Comparison of ENCODE assay signal across 8 mouse cellular contexts in genomic region chr11:61417945-61418551, GRCm38 (mm10). TPM values are rescaled to one million over a fixed set of nuclear protein-coding genes. Genes with fewer than 3 reads are reported as not detected.
DNase-seq lines count a peak whose midpoint lies in the region; ATAC-seq and TF ChIP-seq lines count a peak whose summit lies in the region.

No protein-coding gene starts in this region.

- no peak overlapping the region for H3K9ac ChIP-seq in heart, embryonic 11.5 days (ENCODE audit: low read depth, low read length)
- no peak overlapping the region for H3K9ac ChIP-seq in kidney, embryonic 14.5 days (ENCODE audit: low read depth, low read length)
- no peak overlapping the region for H3K9ac ChIP-seq in limb, embryonic 14.5 days (ENCODE audit: low read depth, low read length, severe bottlenecking)

- H3K4me3 ChIP-seq in heart, embryonic 11.5 days (ENCODE audit: low read depth, low read length), result no peak overlapping the region
- H3K4me3 ChIP-seq in kidney, embryonic 14.5 days (ENCODE audit: low read length), result no peak overlapping the region
- no peak overlapping the region for H3K4me3 ChIP-seq in limb, embryonic 14.5 days (replicated peaks; ENCODE audit: low read length)

- no peak overlapping the region for H3K4me2 ChIP-seq in heart, embryonic 11.5 days
- H3K4me2 ChIP-seq in kidney, embryonic 14.5 days (replicated peaks; ENCODE audit: low read depth, low read length), result no peak overlapping the region
- H3K4me2 ChIP-seq in limb, embryonic 14.5 days (replicated peaks; ENCODE audit: low read depth, low read length, severe bottlenecking), result no peak overlapping the region

- TF ChIP-seq POLR2A in limb, embryonic 14.5 days (IDR thresholded peaks at IDR 0.05; ENCODE audit: borderline replicate concordance, extremely low read depth, insufficient read depth, insufficient read length), result no peak

- no peaks in the 10 kb centered on the region for H3K4me1 ChIP-seq in heart, embryonic 11.5 days (ENCODE audit: control insufficient read depth, insufficient read depth, low read length)
- H3K4me1 ChIP-seq in kidney, embryonic 14.5 days (ENCODE audit: control insufficient read depth, insufficient read depth, low read length), result no peaks in the 10 kb centered on the region
- no peaks in the 10 kb centered on the region for H3K4me1 ChIP-seq in limb, embryonic 14.5 days (ENCODE audit: control insufficient read depth, insufficient read depth, low read length)

- H3K27ac ChIP-seq in heart, embryonic 11.5 days (ENCODE audit: low read depth, low read length), result no peak overlapping the region
- no peak overlapping the region for H3K27ac ChIP-seq in kidney, embryonic 14.5 days (ENCODE audit: low read depth, low read length)
- H3K27ac ChIP-seq in limb, embryonic 14.5 days (replicated peaks; ENCODE audit: low read depth, low read length), result no peak overlapping the region

- H3K9me3 ChIP-seq in heart, embryonic 11.5 days (replicated peaks; ENCODE audit: control insufficient read depth, low read length), result no peaks in the 10 kb centered on the region
- H3K9me3 ChIP-seq in kidney, embryonic 14.5 days (ENCODE audit: control insufficient read depth, low read length), result peaks cover 3% of the 10 kb centered on the region; the same call in 1 of the 2 replicates
- H3K9me3 ChIP-seq in limb, embryonic 14.5 days (ENCODE audit: control insufficient read depth, low read length), result no peaks in the 10 kb centered on the region

- ATAC-seq in heart, embryonic 11.5 days (replicated peaks; ENCODE audit: insufficient number of reproducible peaks, low FRiP score, low TSS enrichment), result no peak
- peak; percentile 70 for ATAC-seq in granulocyte monocyte progenitor cell, adult 5-6 weeks (replicated peaks; ENCODE audit: poor library complexity, severe bottlenecking)
- ATAC-seq in kidney, embryonic 14.5 days (ENCODE audit: low FRiP score, low TSS enrichment), result peak; percentile 79
- ATAC-seq in limb, embryonic 14.5 days (ENCODE audit: low FRiP score, low read depth), result peak; percentile 83

- WGBS in heart, embryonic 11.5 days (ENCODE audit: insufficient replicate concordance), result 27% methylated on average over 6 of the region's 6 CpGs
- 25% methylated on average over 6 of the region's 6 CpGs for WGBS in kidney, embryonic 14.5 days
- 23% methylated on average over 6 of the region's 6 CpGs for WGBS in limb, embryonic 14.5 days

- no peaks in the 10 kb centered on the region for H3K36me3 ChIP-seq in heart, embryonic 11.5 days (ENCODE audit: control insufficient read depth, insufficient read depth, low read length)
- no peaks in the 10 kb centered on the region for H3K36me3 ChIP-seq in kidney, embryonic 14.5 days (ENCODE audit: control insufficient read depth, insufficient read depth, low read length)
- H3K36me3 ChIP-seq in limb, embryonic 14.5 days (ENCODE audit: control insufficient read depth, insufficient read depth, low read length), result no peaks in the 10 kb centered on the region

- peak; percentile 83 to 92 for DNase-seq in heart, adult 18-20 months
- DNase-seq in embryo, embryonic 11.5 days (ENCODE audit: low read depth, low spot score), result peak; percentile 78
- DNase-seq in limb, embryonic 14.5 days (ENCODE audit: low spot score), result peak; percentile 88
- DNase-seq in naive thymus-derived CD4-positive, alpha-beta T cell, adult 2 months (ENCODE audit: low read depth), result peak; percentile 85
- peak; percentile 61 to 86 for DNase-seq in spleen, postnatal 4 days (ENCODE audit: low spot score in 2 of 2)

- no peaks in the 10 kb centered on the region for H3K27me3 ChIP-seq in heart, embryonic 11.5 days (ENCODE audit: control insufficient read depth, insufficient read depth, low read length)
- H3K27me3 ChIP-seq in kidney, embryonic 14.5 days (ENCODE audit: control insufficient read depth, insufficient read depth, low read length), result no peaks in the 10 kb centered on the region
- H3K27me3 ChIP-seq in limb, embryonic 14.5 days (ENCODE audit: control insufficient read depth, insufficient read depth, low read length), result no peaks in the 10 kb centered on the region

RNA-seq across cellular contexts. Expression of gene Rnf112, which starts 35.9 kb away (rescaled TPM):
- total RNA-seq in heart, adult 18-20 months (2021), result under 1 TPM in 1 of 2 experiments, not detected in 1; 0.15 TPM
- 0.09 TPM in 1 of 2 replicates, not detected in the other for polyA plus RNA-seq in heart, embryonic 11.5 days (2014; fragmentation: Nextera tagmentation; extraction: Ambion mirVana)
- total RNA-seq in granulocyte monocyte progenitor cell, adult 5-6 weeks (2014; fragmentation: Nextera tagmentation), result not detected in 2 replicates
- total RNA-seq in granulocyte monocyte progenitor cell, adult 5-6 weeks (2017), result not detected in 2 replicates
- polyA plus RNA-seq in kidney, embryonic 14.5 days (2014; fragmentation: Nextera tagmentation; extraction: Ambion mirVana), result 0.08 and 0.26 TPM in 2 replicates
- polyA plus RNA-seq in limb, embryonic 14.5 days (2012; rRNA removed), result 2.4 and 2.8 TPM in 2 replicates
- polyA plus RNA-seq in limb, embryonic 14.5 days (2014; fragmentation: Nextera tagmentation; extraction: Ambion mirVana), result 0.21 and 0.26 TPM in 2 replicates

RNA-seq across cellular contexts. Expression of gene Slc47a1, which starts 39.9 kb away (rescaled TPM):
- total RNA-seq in heart, adult 18-20 months (2021), result 10 to 100 TPM; 23.6 to 26.1 TPM
- 20.2 and 23.7 TPM in 2 replicates for polyA plus RNA-seq in heart, embryonic 11.5 days (2014; fragmentation: Nextera tagmentation; extraction: Ambion mirVana)
- total RNA-seq in granulocyte monocyte progenitor cell, adult 5-6 weeks (2014; fragmentation: Nextera tagmentation), result not detected in 2 replicates
- total RNA-seq in granulocyte monocyte progenitor cell, adult 5-6 weeks (2017), result not detected in 2 replicates
- polyA plus RNA-seq in kidney, embryonic 14.5 days (2014; fragmentation: Nextera tagmentation; extraction: Ambion mirVana), result 4.3 and 9.1 TPM in 2 replicates
- polyA plus RNA-seq in limb, embryonic 14.5 days (2012; rRNA removed), result 0.82 and 0.91 TPM in 2 replicates
- 0.65 and 0.86 TPM in 2 replicates for polyA plus RNA-seq in limb, embryonic 14.5 days (2014; fragmentation: Nextera tagmentation; extraction: Ambion mirVana)
